Mouse (Mus musculus): ENCODE measurements at regions not wholly inside any gene's neighbourhood (a gene's known extent, or its start where the extent isn't known, plus 50 kb on each side); places are given as distances from the start of the nearest gene placed in this dataset.

GRCm38 (mm10) chr3:41460131-41460530 is 95.4 kb upstream of the Jade1 start:
- no peak overlapping the region for H3K9ac ChIP-seq (ENCODE audit: insufficient read depth, low read depth)
- dilution Hi-C loops (cut with MboI; ENCODE audit: extremely low pct_ligation_motif_present, extremely low pct_unique_long_range_greater_than_20kb, low sequenced_read_pairs) = no loop called here
- H3K79me2 ChIP-seq (replicated peaks; ENCODE audit: control insufficient read depth, extremely low read depth, insufficient read depth, poor library complexity, severe bottlenecking) = no peaks in the 10 kb centered on the region
- in situ Hi-C loops (cut with MboI; ENCODE audit: low pct_ligation_motif_present, low pct_unique_long_range_greater_than_20kb, low sequenced_read_pairs) = no loop called here
- no peaks in the 10 kb centered on the region for H3K36me3 ChIP-seq (replicated peaks in 1 of 2; ENCODE audit: control insufficient read depth in 1 of 2, insufficient read depth in 1 of 2, low read length in 1 of 2)
- no peak for TF ChIP-seq TBP (conservative IDR thresholded peaks at IDR 0.05; ENCODE audit: low read depth, low read length)
- no peak for TF ChIP-seq SMC3 (IDR thresholded peaks at IDR 0.05; ENCODE audit: low read depth, low read length)
- no peak for TF ChIP-seq JUN (IDR thresholded peaks at IDR 0.05; ENCODE audit: insufficient read depth, low read depth, low read length)
- TF ChIP-seq TCF12 (IDR thresholded peaks at IDR 0.05; ENCODE audit: low read depth, low read length) = no peak
- TF ChIP-seq PAX5 (IDR thresholded peaks at IDR 0.05; ENCODE audit: low read length) = no peak
- H3K4me3 ChIP-seq (replicated peaks in 1 of 3; ENCODE audit: low read depth in 2 of 3, low read length in 2 of 3, poor library complexity in 1 of 3) = no peak overlapping the region
- no peak overlapping the region for H3K27ac ChIP-seq (ENCODE audit: insufficient read depth, low read depth)
- H3K4me2 ChIP-seq (ENCODE audit: insufficient read depth, low read depth, poor library complexity, severe bottlenecking) = no peak overlapping the region
- peaks cover 4% of the 10 kb centered on the region for H3K9me3 ChIP-seq (replicated peaks; ENCODE audit: low read length)
- H3K27me3 ChIP-seq (replicated peaks) = no peaks in the 10 kb centered on the region
- no peaks in the 10 kb centered on the region for H3K4me1 ChIP-seq (ENCODE audit: control insufficient read depth in 1 of 2, insufficient read depth in 2 of 2)
- no peak for DNase-seq (ENCODE audit: extremely low read depth)

- Histone ChIP-seq H3K36me3 (replicated peaks in 1 of 2; ENCODE audit: control insufficient read depth in 1 of 2, insufficient read depth in 1 of 2, low read length in 1 of 2) (no peaks in the 10 kb centered on the region), H3K4me2 (ENCODE audit: insufficient read depth, low read depth, poor library complexity, severe bottlenecking) (no peak overlapping the region), H3K4me1 (ENCODE audit: control insufficient read depth in 1 of 2, insufficient read depth in 2 of 2) (no peaks in the 10 kb centered on the region), H3K27ac (ENCODE audit: insufficient read depth, low read depth) (no peak overlapping the region), H3K4me3 (replicated peaks in 1 of 3; ENCODE audit: low read depth in 2 of 3, low read length in 2 of 3, poor library complexity in 1 of 3) (no peak overlapping the region), H3K27me3 (replicated peaks) (no peaks in the 10 kb centered on the region), H3K79me2 (replicated peaks; ENCODE audit: control insufficient read depth, extremely low read depth, insufficient read depth, poor library complexity, severe bottlenecking) (no peaks in the 10 kb centered on the region), H3K9me3 (replicated peaks; ENCODE audit: low read length) (peaks cover 4% of the 10 kb centered on the region), H3K9ac (ENCODE audit: insufficient read depth, low read depth) (no peak overlapping the region)
- TF ChIP-seq CHD2 (IDR thresholded peaks at IDR 0.05; ENCODE audit: low read length) = no peak
- no peak for TF ChIP-seq CTCF (conservative IDR thresholded peaks at IDR 0.05 in 1 of 2, IDR thresholded peaks at IDR 0.05 in 1 of 2; ENCODE audit: low read depth in 2 of 2, low read length in 2 of 2)
- no peak for TF ChIP-seq RAD21 (IDR thresholded peaks at IDR 0.05; ENCODE audit: low read depth, low read length)
- TF ChIP-seq KAT2A (IDR thresholded peaks at IDR 0.05; ENCODE audit: insufficient replicate concordance, low read length) = no peak
- TF ChIP-seq GABPA (IDR thresholded peaks at IDR 0.05; ENCODE audit: insufficient replicate concordance, low read depth, low read length) = no peak
- TF ChIP-seq POLR2A (IDR thresholded peaks at IDR 0.05; ENCODE audit: low read depth, low read length) = no peak
- no peak for TF ChIP-seq ZMIZ1 (IDR thresholded peaks at IDR 0.05; ENCODE audit: low read depth, low read length)
- dilution Hi-C loops (cut with MboI; ENCODE audit: extremely low pct_ligation_motif_present, extremely low pct_unique_long_range_greater_than_20kb, low sequenced_read_pairs) (no loop called here), in situ Hi-C loops (cut with MboI; ENCODE audit: low pct_ligation_motif_present, low pct_unique_long_range_greater_than_20kb, low sequenced_read_pairs) (no loop called here)
- no peak for DNase-seq (ENCODE audit: extremely low read depth)
Observed at GRCm38 (mm10) chr3:41458156-41458555, 97.4 kb upstream of the Jade1 start.

- Histone ChIP-seq H3K27ac (ENCODE audit: insufficient read depth, low read depth) (no peak overlapping the region), H3K36me3 (replicated peaks in 1 of 2; ENCODE audit: control insufficient read depth in 1 of 2, insufficient read depth in 1 of 2, low read length in 1 of 2) (no peaks in the 10 kb centered on the region), H3K79me2 (replicated peaks; ENCODE audit: control insufficient read depth, extremely low read depth, insufficient read depth, poor library complexity, severe bottlenecking) (no peaks in the 10 kb centered on the region), H3K4me3 (replicated peaks in 1 of 3; ENCODE audit: low read depth in 2 of 3, low read length in 2 of 3, poor library complexity in 1 of 3) (no peak overlapping the region), H3K27me3 (replicated peaks) (no peaks in the 10 kb centered on the region), H3K4me1 (ENCODE audit: control insufficient read depth in 1 of 2, insufficient read depth in 2 of 2) (no peaks in the 10 kb centered on the region), H3K9ac (ENCODE audit: insufficient read depth, low read depth) (no peak overlapping the region), H3K9me3 (replicated peaks; ENCODE audit: low read length) (peaks cover 4% of the 10 kb centered on the region), H3K4me2 (ENCODE audit: insufficient read depth, low read depth, poor library complexity, severe bottlenecking) (no peak overlapping the region)
- no peak for DNase-seq (ENCODE audit: extremely low read depth)
- no peak for TF ChIP-seq RAD21 (IDR thresholded peaks at IDR 0.05; ENCODE audit: low read depth, low read length)
- TF ChIP-seq MXI1 (IDR thresholded peaks at IDR 0.05; ENCODE audit: low read depth, low read length) = no peak
- no peak for TF ChIP-seq CTCF (conservative IDR thresholded peaks at IDR 0.05 in 1 of 2, IDR thresholded peaks at IDR 0.05 in 1 of 2; ENCODE audit: low read depth in 2 of 2, low read length in 2 of 2)
- no peak for TF ChIP-seq MYC (IDR thresholded peaks at IDR 0.05; ENCODE audit: low read depth, low read length)
- TF ChIP-seq USF2 (conservative IDR thresholded peaks at IDR 0.05; ENCODE audit: low read depth, low read length) = no peak
- no peak for TF ChIP-seq CHD2 (IDR thresholded peaks at IDR 0.05; ENCODE audit: low read length)
- no peak for TF ChIP-seq MAX (IDR thresholded peaks at IDR 0.05; ENCODE audit: low read length)
- TF ChIP-seq TBP (conservative IDR thresholded peaks at IDR 0.05; ENCODE audit: low read depth, low read length) = no peak
- TF ChIP-seq JUN (IDR thresholded peaks at IDR 0.05; ENCODE audit: insufficient read depth, low read depth, low read length) = no peak
- no peak for TF ChIP-seq JUND (conservative IDR thresholded peaks at IDR 0.05; ENCODE audit: low read depth, low read length)
- TF ChIP-seq BHLHE40 (IDR thresholded peaks at IDR 0.05; ENCODE audit: low read depth, low read length) = no peak
- TF ChIP-seq UBTF (IDR thresholded peaks at IDR 0.05; ENCODE audit: low read depth, low read length) = no peak
- no peak for TF ChIP-seq KAT2A (IDR thresholded peaks at IDR 0.05; ENCODE audit: insufficient replicate concordance, low read length)
- TF ChIP-seq GABPA (IDR thresholded peaks at IDR 0.05; ENCODE audit: insufficient replicate concordance, low read depth, low read length) = no peak
- TF ChIP-seq HCFC1 (IDR thresholded peaks at IDR 0.05; ENCODE audit: low read depth, low read length) = no peak
- no peak for TF ChIP-seq ETS1 (conservative IDR thresholded peaks at IDR 0.05; ENCODE audit: low read depth, low read length)
- no peak for TF ChIP-seq PAX5 (IDR thresholded peaks at IDR 0.05; ENCODE audit: low read length)
- TF ChIP-seq EP300 (IDR thresholded peaks at IDR 0.05; ENCODE audit: low read length) = no peak
- dilution Hi-C loops (cut with MboI; ENCODE audit: extremely low pct_ligation_motif_present, extremely low pct_unique_long_range_greater_than_20kb, low sequenced_read_pairs) = no loop called here
- in situ Hi-C loops (cut with MboI; ENCODE audit: low pct_ligation_motif_present, low pct_unique_long_range_greater_than_20kb, low sequenced_read_pairs) = no loop called here
Observed at GRCm38 (mm10) chr3:41453525-41453924, 102.0 kb upstream of the Jade1 start.

All from CH12.LX (cell line).